In genomic region chr7:27978683-27979528, GRCm38 (mm10) we compare ENCODE assay signal across 8 mouse cellular contexts. TPM values are rescaled to one million over a fixed set of nuclear protein-coding genes. Genes with fewer than 3 reads are reported as not detected.
A peak's percentile ranks its signal among the peaks of the same experiment; 100 is the strongest.
DNase-seq lines count a peak whose midpoint lies in the region; ATAC-seq and TF ChIP-seq lines count a peak whose summit lies in the region.

Gene Zfp780b (minus strand): TSS chr7:27979171.

- peaks cover 11% of the 10 kb centered on the region for H3K36me3 ChIP-seq in E14TG2a.4 (ENCODE audit: insufficient read depth, low read length)
- H3K36me3 ChIP-seq in forebrain, embryonic 12.5 days (replicated peaks): peaks cover 6% of the 10 kb centered on the region; the same call in 1 of the 2 replicates
- no peaks in the 10 kb centered on the region for H3K36me3 ChIP-seq in heart, postnatal 0 days (replicated peaks; ENCODE audit: control insufficient read depth, insufficient read depth, low read length)
- no peaks in the 10 kb centered on the region for H3K36me3 ChIP-seq in liver, embryonic 16.5 days (ENCODE audit: control insufficient read depth, insufficient read depth)
- peaks cover 23% of the 10 kb centered on the region for H3K36me3 ChIP-seq in neural tube, embryonic 13.5 days
- no peaks in the 10 kb centered on the region; the same call in 1 of the 2 replicates for H3K36me3 ChIP-seq in testis, adult 2 months (ENCODE audit: control insufficient read depth, insufficient read depth, low read length)

- TF ChIP-seq POLR2A in testis, adult 2 months (IDR thresholded peaks at IDR 0.05; ENCODE audit: control insufficient read depth, low read depth, low read length): peak; percentile 54

- peak; percentile 75 for DNase-seq in c-Kit-positive CD71-positive TER-119-positive erythroid progenitor cells, embryonic 14.5 days (ENCODE audit: low spot score)
- DNase-seq in heart, postnatal 0 days (ENCODE audit: low spot score): peak; percentile 61
- peak; percentile 84 to 87 for DNase-seq in kidney, postnatal 4 days

- H3K9me3 ChIP-seq in E14TG2a.4 (ENCODE audit: low read length): no peaks in the 10 kb centered on the region
- peaks cover 18% of the 10 kb centered on the region for H3K9me3 ChIP-seq in forebrain, embryonic 12.5 days
- H3K9me3 ChIP-seq in heart, postnatal 0 days (replicated peaks; ENCODE audit: control insufficient read depth, low read length): peaks cover 20% of the 10 kb centered on the region
- H3K9me3 ChIP-seq in liver, embryonic 16.5 days (replicated peaks; ENCODE audit: control insufficient read depth, low read length): peaks cover 3% of the 10 kb centered on the region
- peaks cover 13% of the 10 kb centered on the region for H3K9me3 ChIP-seq in neural tube, embryonic 13.5 days

- H3K27ac ChIP-seq in forebrain, embryonic 12.5 days: peak within 1 kb of the TSS; percentile 78
- H3K27ac ChIP-seq in heart, postnatal 0 days (ENCODE audit: low read depth): peak within 1 kb of the TSS; percentile 74
- peak within 1 kb of the TSS; percentile 85 for H3K27ac ChIP-seq in liver, embryonic 16.5 days (ENCODE audit: low read length)
- H3K27ac ChIP-seq in neural tube, embryonic 13.5 days (replicated peaks): peak within 1 kb of the TSS; percentile 59
- peak within 1 kb of the TSS; percentile 65 for H3K27ac ChIP-seq in testis, adult 2 months (ENCODE audit: control insufficient read depth, insufficient read depth, low read depth, low read length)

- TF ChIP-seq CTCF in E14TG2a.4 (conservative IDR thresholded peaks at IDR 0.05; ENCODE audit: low read length): no peak
- TF ChIP-seq CTCF in heart, postnatal 0 days (IDR thresholded peaks at IDR 0.05; ENCODE audit: low read depth): no peak
- no peak for TF ChIP-seq CTCF in testis, adult 2 months (IDR thresholded peaks at IDR 0.05; ENCODE audit: control insufficient read depth, insufficient read depth, insufficient replicate concordance, low read depth, low read length)

- peaks cover 27% of the 10 kb centered on the region for H3K4me1 ChIP-seq in E14TG2a.4 (replicated peaks; ENCODE audit: low read depth, low read length)
- H3K4me1 ChIP-seq in forebrain, embryonic 12.5 days: peaks cover 11% of the 10 kb centered on the region
- H3K4me1 ChIP-seq in heart, postnatal 0 days (ENCODE audit: control insufficient read depth, insufficient read depth): 0 out of 2 replicates have a peak, but pooled peaks cover 7% of the 10 kb centered on the region
- H3K4me1 ChIP-seq in liver, embryonic 16.5 days (ENCODE audit: control insufficient read depth, low read depth, low read length): peaks cover 8% of the 10 kb centered on the region
- H3K4me1 ChIP-seq in neural tube, embryonic 13.5 days (replicated peaks): peaks cover 17% of the 10 kb centered on the region
- no peaks in the 10 kb centered on the region; the same call in 1 of the 2 replicates for H3K4me1 ChIP-seq in testis, adult 2 months (ENCODE audit: control insufficient read depth, insufficient read depth, low read length)

- TF ChIP-seq EP300 in heart, postnatal 0 days (IDR thresholded peaks at IDR 0.05; ENCODE audit: low read depth): no peak

- no peaks in the 10 kb centered on the region for H3K27me3 ChIP-seq in E14TG2a.4 (ENCODE audit: insufficient read depth, low read length)
- no peaks in the 10 kb centered on the region for H3K27me3 ChIP-seq in forebrain, embryonic 12.5 days
- H3K27me3 ChIP-seq in heart, postnatal 0 days (ENCODE audit: control insufficient read depth, insufficient read depth, low read length): no peaks in the 10 kb centered on the region
- no peaks in the 10 kb centered on the region for H3K27me3 ChIP-seq in liver, embryonic 16.5 days (ENCODE audit: control insufficient read depth, insufficient read depth, low read depth, low read length)
- H3K27me3 ChIP-seq in neural tube, embryonic 13.5 days: no peaks in the 10 kb centered on the region
- no peaks in the 10 kb centered on the region for H3K27me3 ChIP-seq in testis, adult 2 months (ENCODE audit: control insufficient read depth, insufficient read depth, low read length)

- H3K4me2 ChIP-seq in forebrain, embryonic 12.5 days: peak within 1 kb of the TSS; percentile 89
- H3K4me2 ChIP-seq in heart, postnatal 0 days (ENCODE audit: low read depth, low read length): peak within 1 kb of the TSS; percentile 71
- peak within 1 kb of the TSS; percentile 66 for H3K4me2 ChIP-seq in liver, embryonic 16.5 days (ENCODE audit: low read depth, low read length)
- H3K4me2 ChIP-seq in neural tube, embryonic 13.5 days: peak within 1 kb of the TSS; percentile 93

- under 1% methylated on average over 29 of the region's 29 CpGs for WGBS in forebrain, embryonic 12.5 days
- WGBS in heart, postnatal 0 days: under 1% methylated on average over 29 of the region's 29 CpGs
- under 1% methylated on average over 29 of the region's 29 CpGs for WGBS in liver, embryonic 16.5 days (ENCODE audit: insufficient replicate concordance)
- WGBS in neural tube, embryonic 13.5 days: under 1% methylated on average over 29 of the region's 29 CpGs

- peak; percentile 71; the same call in 1 of the 2 replicates for ATAC-seq in forebrain, embryonic 12.5 days (ENCODE audit: low FRiP score)
- ATAC-seq in heart, postnatal 0 days (ENCODE audit: insufficient read depth, low read depth): peak; percentile 81
- ATAC-seq in liver, embryonic 16.5 days (ENCODE audit: low read depth): peak; percentile 92
- peak; percentile 91 for ATAC-seq in neural tube, embryonic 13.5 days (ENCODE audit: low read depth)

- H3K4me3 ChIP-seq in E14TG2a.4 (replicated peaks; ENCODE audit: low read length): peak within 1 kb of the TSS; percentile 97
- peak within 1 kb of the TSS; percentile 79 for H3K4me3 ChIP-seq in forebrain, embryonic 12.5 days (replicated peaks)
- H3K4me3 ChIP-seq in heart, postnatal 0 days (ENCODE audit: low read depth, low read length): peak within 1 kb of the TSS; percentile 65
- peak within 1 kb of the TSS; percentile 75 for H3K4me3 ChIP-seq in liver, embryonic 16.5 days (ENCODE audit: low read depth, low read length)
- peak within 1 kb of the TSS; percentile 78 for H3K4me3 ChIP-seq in neural tube, embryonic 13.5 days
- peak within 1 kb of the TSS; percentile 86 for H3K4me3 ChIP-seq in testis, adult 2 months (ENCODE audit: control insufficient read depth, low read depth, low read length)

- H3K9ac ChIP-seq in forebrain, embryonic 12.5 days: peak within 1 kb of the TSS; percentile 90
- H3K9ac ChIP-seq in heart, postnatal 0 days (replicated peaks; ENCODE audit: low read depth, low read length): peak within 1 kb of the TSS; percentile 78
- peak within 1 kb of the TSS; percentile 74 for H3K9ac ChIP-seq in liver, embryonic 16.5 days (ENCODE audit: low read depth, low read length)
- H3K9ac ChIP-seq in neural tube, embryonic 13.5 days: peak within 1 kb of the TSS; percentile 88

RNA-seq across cellular contexts. Expression of gene Zfp780b, which starts in this region (rescaled TPM):
- polyA plus RNA-seq in forebrain, embryonic 12.5 days (2016; fragmentation: Nextera tagmentation; extraction: Ambion mirVana): 23.7 and 26.1 TPM in 2 replicates
- 6.2 and 7.2 TPM in 2 replicates for total RNA-seq in heart, postnatal 0 days (2014; rRNA removed; ENCODE audit: low replicate concordance)
- polyA plus RNA-seq in heart, postnatal 0 days (2015; fragmentation: Nextera tagmentation; extraction: Ambion mirVana): 7.9 and 8.5 TPM in 2 replicates
- polyA plus RNA-seq in liver, embryonic 16.5 days (2015; fragmentation: Nextera tagmentation; extraction: Ambion mirVana): 4.6 and 4.7 TPM in 2 replicates
- 28.0 and 35.8 TPM in 2 replicates for polyA plus RNA-seq in neural tube, embryonic 13.5 days (2015; fragmentation: Nextera tagmentation; extraction: Ambion mirVana)
- polyA plus RNA-seq in testis, adult 2 months (2012; rRNA removed): 1.5 and 1.6 TPM in 2 replicates

Comparison
In these comparisons a context has a peak if more than half of its experiments do, and no peak if none do; other contexts are left out.
1. Peak in every context shown above with its lines: DNase-seq, ATAC-seq, H3K4me3 ChIP-seq and H3K27ac ChIP-seq.